Mouse (Mus musculus) erythroblast, adult 5-6 weeks (primary cell): ENCODE data around the gene Naaladl2. TPM values are rescaled to one million over a fixed set of nuclear protein-coding genes. Genes with fewer than 3 reads are reported as not detected.
"Not testable (repeated sequence)": the region's sequence is repeated elsewhere in the genome, so short reads cannot be mapped to it uniquely, and the experiment has no call there.

Experiments used
- ATAC-seq: replicated peaks from 2 replicates; pipeline ENCODE4 v1.8.0; 2016; ENCODE audit warnings: moderate number of reproducible peaks, mild to moderate bottlenecking, moderate TSS enrichment, inconsistent platforms; ENCODE audit not compliant: poor library complexity, low FRiP score, severe bottlenecking
- total RNA-seq, 2 experiments: library from RNA; stranded (forward) in 1 of 2; stranded (reverse) in 1 of 2; fragments of 150-400 nt in 1 of 2; fragments of 200-764, 138-1000 nt in 1 of 2; gene quantifications; 2 replicates each; pipeline versions ENCODE4 v1.2.3 to v1.2.4; 2015 to 2017; ENCODE audit warnings: low replicate concordance in 2 of 2

Naaladl2 gene
- total RNA-seq, 2 experiments from 2014 or later: not detected

GRCm38 (mm10) chr3:24440621-24441020 lies 703.4 kb downstream of the Naaladl2 start:
- ATAC-seq: no peak

- ATAC-seq: no peak
Measured at GRCm38 (mm10) chr3:24432761-24433160, 711.3 kb downstream of the Naaladl2 start.

- no peak for ATAC-seq
Measured at GRCm38 (mm10) chr3:24391737-24392136, 752.3 kb downstream of the Naaladl2 start.

- ATAC-seq: no peak
Measured at GRCm38 (mm10) chr3:24391311-24391710, 752.8 kb downstream of the Naaladl2 start.

GRCm38 (mm10) chr3:24355010-24355409 lies 789.1 kb downstream of the Naaladl2 start:
- no peak for ATAC-seq

- no peak for ATAC-seq
Measured at GRCm38 (mm10) chr3:24321489-24322405, 822.3 kb downstream of the Naaladl2 start.

- ATAC-seq: no peak
Measured at GRCm38 (mm10) chr3:24314658-24315297, 829.3 kb downstream of the Naaladl2 start.

- no peak for ATAC-seq
Measured at GRCm38 (mm10) chr3:24225418-24225817, 918.6 kb downstream of the Naaladl2 start.

- no peak for ATAC-seq
Measured at GRCm38 (mm10) chr3:24217476-24217875, 926.6 kb downstream of the Naaladl2 start.

- no peak for ATAC-seq
Measured at GRCm38 (mm10) chr3:24166531-24166930, 977.5 kb downstream of the Naaladl2 start.

- ATAC-seq: no peak
Measured at GRCm38 (mm10) chr3:24163992-24164391, 980.1 kb downstream of the Naaladl2 start.

- ATAC-seq: not testable (repeated sequence)
Measured at GRCm38 (mm10) chr3:24151086-24151815, 992.8 kb downstream of the Naaladl2 start.

- no peak for ATAC-seq
Measured at GRCm38 (mm10) chr3:24142808-24143207, 1001.3 kb downstream of the Naaladl2 start.

GRCm38 (mm10) chr3:24138002-24138401 lies 1006.1 kb downstream of the Naaladl2 start:
- no peak for ATAC-seq

GRCm38 (mm10) chr3:24126200-24126599 lies 1017.9 kb downstream of the Naaladl2 start:
- no peak for ATAC-seq

GRCm38 (mm10) chr3:24124034-24124433 lies 1020.0 kb downstream of the Naaladl2 start:
- ATAC-seq: no peak

GRCm38 (mm10) chr3:24118136-24118535 lies 1025.9 kb downstream of the Naaladl2 start:
- ATAC-seq: no peak

GRCm38 (mm10) chr3:24114849-24115248 lies 1029.2 kb downstream of the Naaladl2 start:
- no peak for ATAC-seq

GRCm38 (mm10) chr3:24113360-24113759 lies 1030.7 kb downstream of the Naaladl2 start:
- no peak for ATAC-seq

GRCm38 (mm10) chr3:24106391-24106790 lies 1037.7 kb downstream of the Naaladl2 start:
- ATAC-seq: no peak
